In the genomic region with DNA sequence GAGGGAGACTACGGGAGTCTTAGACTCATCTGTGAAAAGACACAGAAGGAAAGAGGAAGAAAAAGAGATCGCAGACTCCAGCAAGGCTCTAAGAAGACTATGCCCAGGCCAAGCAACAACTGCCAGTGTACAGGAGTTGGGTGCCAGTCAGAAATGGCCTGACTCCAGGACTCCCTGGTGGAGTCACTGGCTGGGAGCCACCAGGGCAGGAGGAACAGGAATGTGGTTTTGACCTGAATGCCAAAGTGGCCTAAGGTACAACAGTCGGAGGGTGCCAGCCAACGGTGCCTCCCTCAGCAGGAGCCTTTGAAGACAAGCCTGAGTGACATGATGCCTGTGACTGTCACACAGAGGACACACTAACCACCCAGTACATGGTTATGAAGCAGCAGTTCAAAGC, we compare ENCODE assay signal across 18 mouse cellular contexts. TPM values are rescaled to one million over a fixed set of nuclear protein-coding genes. Genes with fewer than 3 reads are reported as not detected.
A peak's percentile ranks its signal among the peaks of the same experiment; 100 is the strongest.
DNase-seq lines count a peak whose midpoint lies in the region; ATAC-seq lines count a peak whose summit lies in the region.
"Had no signal": no experiment of that assay in that cellular context is flagged by ENCODE, and none has a peak within 500 bp of the region (broad histone marks: within the 10 kb centered on the region; RNA-seq: fewer than 3 reads in every experiment).

No protein-coding gene starts in this region.

- no peak overlapping the region for H3K4me3 ChIP-seq in kidney, embryonic 16.5 days (ENCODE audit: low read length)
- H3K4me3 ChIP-seq: erythroblast, embryonic 14.5 days; limb, embryonic 12.5 days; neural tube, embryonic 15.5 days had no signal

- no peaks in the 10 kb centered on the region for H3K36me3 ChIP-seq in kidney, embryonic 16.5 days (ENCODE audit: insufficient read depth, low read length)
- H3K36me3 ChIP-seq: limb, embryonic 12.5 days; neural tube, embryonic 15.5 days had no signal

- no peak for ATAC-seq in kidney, embryonic 16.5 days (ENCODE audit: low FRiP score, low TSS enrichment)
- ATAC-seq: intestine, postnatal 0 days; liver, postnatal 0 days had no signal

- DNase-seq in adrenal gland, postnatal 25 days: peak; percentile 31
- DNase-seq in adrenal gland, adult 8-10 months: no peak
- DNase-seq in kidney, adult 11 months: peak; percentile 84
- DNase-seq in urinary bladder, postnatal 14 days (ENCODE audit: low spot score): peak; percentile 22
- no peak for DNase-seq in urinary bladder, postnatal 36 days (ENCODE audit: low spot score in 2 of 2)
- DNase-seq in left cerebral cortex, postnatal 36 days (ENCODE audit: low spot score in 2 of 2): no peak
- no peak for DNase-seq in right cerebral cortex, postnatal 4 days
- DNase-seq: B cell, adult 2 months; cerebellum, adult 11 months; gastrocnemius, postnatal 36 days; layer of hippocampus, postnatal 36 days; liver, postnatal 0 days; right cerebral cortex, adult 18-20 months had no signal

- H3K27me3 ChIP-seq in kidney, embryonic 16.5 days (ENCODE audit: insufficient read depth, low read length): no peaks in the 10 kb centered on the region; the same call in 1 of the 2 replicates
- H3K27me3 ChIP-seq: neural tube, embryonic 15.5 days had no signal

- no peak overlapping the region for H3K9ac ChIP-seq in kidney, embryonic 16.5 days (replicated peaks; ENCODE audit: low read length)
- H3K9ac ChIP-seq: limb, embryonic 12.5 days; liver, postnatal 0 days; neural tube, embryonic 15.5 days had no signal

- intact Hi-C loops in left cerebral cortex, postnatal 36 days (cut with DNase I): no loop called here

- no peak overlapping the region for H3K27ac ChIP-seq in kidney, embryonic 16.5 days (ENCODE audit: low read length)
- H3K27ac ChIP-seq: limb, embryonic 12.5 days; neural tube, embryonic 15.5 days had no signal

- no peaks in the 10 kb centered on the region for H3K9me3 ChIP-seq in kidney, embryonic 16.5 days (ENCODE audit: low read length)
- H3K9me3 ChIP-seq: neural tube, embryonic 15.5 days had no signal

- WGBS in kidney, embryonic 16.5 days: 81% methylated on average over 4 of the region's 4 CpGs

- H3K4me1 ChIP-seq in kidney, embryonic 16.5 days (ENCODE audit: insufficient read depth, low read length): no peaks in the 10 kb centered on the region
- H3K4me1 ChIP-seq: limb, embryonic 12.5 days; neural tube, embryonic 15.5 days had no signal

- no peak overlapping the region for H3K4me2 ChIP-seq in kidney, embryonic 16.5 days (replicated peaks; ENCODE audit: low read depth, low read length)
- H3K4me2 ChIP-seq: limb, embryonic 12.5 days; neural tube, embryonic 15.5 days had no signal

RNA-seq across cellular contexts. Expression of gene Serhl, which starts 15.1 kb away (rescaled TPM):
- 53.0 and 70.8 TPM in 2 replicates for total RNA-seq in adrenal gland, postnatal 25 days (2021)
- 10 to 100 TPM; 42.1 to 73.7 (median 60.6) TPM for total RNA-seq in adrenal gland, adult 8-10 months (2022)
- 67.5 and 70.7 TPM in 2 replicates for polyA plus RNA-seq in kidney, embryonic 16.5 days (2015; fragmentation: Nextera tagmentation; extraction: Ambion mirVana)
- 10 to 100 TPM in 1 of 2 experiments, 1 to 10 TPM in 1; 9.3 to 12.3 TPM for total RNA-seq in left cerebral cortex, postnatal 36 days (2021)

RNA-seq across cellular contexts. Expression of gene Nfam1, which starts 41.1 kb away (rescaled TPM):
- total RNA-seq in adrenal gland, postnatal 25 days (2021): 1.2 and 1.5 TPM in 2 replicates
- total RNA-seq in adrenal gland, adult 8-10 months (2022): 1 to 10 TPM; 2.5 to 4.6 (median 3.8) TPM
- polyA plus RNA-seq in kidney, embryonic 16.5 days (2015; fragmentation: Nextera tagmentation; extraction: Ambion mirVana): 2.6 and 3.3 TPM in 2 replicates
- total RNA-seq in left cerebral cortex, postnatal 36 days (2021): 1 to 10 TPM; 2.6 to 3.1 TPM

RNA-seq across cellular contexts. Expression of gene Rrp7a, which starts 48.4 kb away (rescaled TPM):
- 100 and 102 TPM in 2 replicates for total RNA-seq in adrenal gland, postnatal 25 days (2021)
- 100 to 1,000 TPM; 100 to 115 (median 102) TPM for total RNA-seq in adrenal gland, adult 8-10 months (2022)
- 67.5 and 69.3 TPM in 2 replicates for polyA plus RNA-seq in kidney, embryonic 16.5 days (2015; fragmentation: Nextera tagmentation; extraction: Ambion mirVana)
- total RNA-seq in left cerebral cortex, postnatal 36 days (2021): 100 to 1,000 TPM; 148 to 158 TPM

Comparison
In these comparisons a context has a peak if more than half of its experiments do, and no peak if none do; other contexts are left out.
1. DNase-seq: peak in adrenal gland, postnatal 25 days (single experiment), kidney, adult 11 months (single experiment) and urinary bladder, postnatal 14 days (single experiment); none in adrenal gland, adult 8-10 months (single experiment), urinary bladder, postnatal 36 days (0 of 2), left cerebral cortex, postnatal 36 days (0 of 2) and right cerebral cortex, postnatal 4 days (single experiment).